Mouse (Mus musculus) liver, embryonic 12.5 days (tissue): ENCODE data around the gene Taok3. TPM values are rescaled to one million over a fixed set of nuclear protein-coding genes. Genes with fewer than 3 reads are reported as not detected.

Source experiments
- ATAC-seq: fragments of 200-750 bp; cut with Nextera tagmentation; 2 replicates; pipeline ENCODE4 v1.8.0; 2017; ENCODE audit warnings: moderate number of reproducible peaks, mild to moderate bottlenecking, moderate library complexity
- H3K27ac ChIP-seq: fragments of 300-500 bp; sonication (generic); 2 replicates; pipeline ENCODE4 v1.5.1; 2016; ENCODE audit warnings: mild to moderate bottlenecking
- H3K27me3 ChIP-seq: fragments of 300-500 bp; sonication (generic); replicated peaks from 2 replicates; pipeline ENCODE4 v1.6.1; 2016; ENCODE audit warnings: mild to moderate bottlenecking, moderate library complexity
- H3K36me3 ChIP-seq: fragments of 300-500 bp; sonication (generic); 2 replicates; pipeline ENCODE4 v1.6.1; 2016; ENCODE audit warnings: mild to moderate bottlenecking, moderate library complexity
- H3K4me1 ChIP-seq: fragments of 300-500 bp; sonication (generic); 2 replicates; pipeline ENCODE4 v1.6.1; 2016
- H3K4me2 ChIP-seq: fragments of 300-500 bp; sonication (generic); 2 replicates; pipeline ENCODE4 v1.6.1; 2016; ENCODE audit warnings: mild to moderate bottlenecking, moderate library complexity
- H3K4me3 ChIP-seq: fragments of 300-500 bp; sonication (generic); 2 replicates; pipeline ENCODE4 v1.5.1; 2016; ENCODE audit warnings: mild to moderate bottlenecking, moderate library complexity
- H3K9ac ChIP-seq: fragments of 300-500 bp; sonication (generic); 2 replicates; pipeline ENCODE4 v1.6.1; 2016; ENCODE audit warnings: mild to moderate bottlenecking, moderate library complexity
- H3K9me3 ChIP-seq: fragments of 300-500 bp; sonication (generic); replicated peaks from 2 replicates; pipeline ENCODE4 v1.6.1; 2016; ENCODE audit warnings: mild to moderate bottlenecking, moderate library complexity
- WGBS: fragments of 180-500 bp; shearing (Covaris S2); methylation state at CpG from one replicate; pipeline ENCODE4 v1.1.7; 2016; ENCODE audit not compliant: insufficient replicate concordance; 5-methylcytosine and 5-hydroxymethylcytosine counted together
- polyA plus RNA-seq: library from polyadenylated mRNA; unstranded; fragments of >200 nt; fragmentation: Nextera tagmentation; extraction: Ambion mirVana; gene quantifications from 2 replicates; pipeline ENCODE4 v1.2.1, GENCODE M21; 2016

Gene Taok3
- polyA plus RNA-seq, 1 experiment from 2014 or later = 67.9 TPM

- 83% methylated on average over 11 of the region's 11 CpGs for WGBS
- H3K4me1 ChIP-seq = peaks cover 43% of the 10 kb centered on the region
- H3K4me3 ChIP-seq = no peak overlapping the region
- H3K36me3 ChIP-seq = peaks cover 87% of the 10 kb centered on the region
- no peaks in the 10 kb centered on the region for H3K9me3 ChIP-seq
- H3K27ac ChIP-seq = no peak overlapping the region
- no peaks in the 10 kb centered on the region for H3K27me3 ChIP-seq
- no peak overlapping the region for H3K9ac ChIP-seq
- ATAC-seq = no peak
- H3K4me2 ChIP-seq = no peak overlapping the region
These were observed 47.0 kb downstream of the Taok3 start for GRCm38 (mm10) chr5:117166811-117167365.

- Histone ChIP-seq H3K9me3 (no peaks in the 10 kb centered on the region), H3K27me3 (no peaks in the 10 kb centered on the region), H3K9ac (no peak overlapping the region), H3K4me2 (no peak overlapping the region), H3K4me1 (peaks cover 34% of the 10 kb centered on the region), H3K4me3 (no peak overlapping the region), H3K36me3 (peaks cover 88% of the 10 kb centered on the region), H3K27ac (no peak overlapping the region)
- 88% methylated on average over 14 of the region's 14 CpGs for WGBS
- ATAC-seq = no peak
These were observed 48.6 kb downstream of the Taok3 start for GRCm38 (mm10) chr5:117168351-117169100.

GRCm38 (mm10) chr5:117174057-117174456 lies 54.1 kb downstream of the Taok3 start:
- Histone ChIP-seq H3K4me3 (no peak overlapping the region), H3K9me3 (0 out of 2 replicates have a peak, but pooled peaks cover 5% of the 10 kb centered on the region), H3K36me3 (peaks cover 91% of the 10 kb centered on the region), H3K4me1 (peaks cover 14% of the 10 kb centered on the region; the same call in 1 of the 2 replicates), H3K4me2 (no peak overlapping the region), H3K27me3 (no peaks in the 10 kb centered on the region), H3K27ac (no peak overlapping the region), H3K9ac (no peak overlapping the region)
- no peak for ATAC-seq
- 94% methylated on average over 7 of the region's 7 CpGs for WGBS

- H3K36me3 ChIP-seq = peaks cover 86% of the 10 kb centered on the region
- 86% methylated on average over 8 of the region's 8 CpGs for WGBS
- H3K4me1 ChIP-seq = 0 out of 2 replicates have a peak, but pooled peaks cover 2% of the 10 kb centered on the region
- no peak overlapping the region for H3K4me3 ChIP-seq
- H3K27ac ChIP-seq = no peak overlapping the region
- no peak overlapping the region for H3K4me2 ChIP-seq
- H3K9me3 ChIP-seq = 0 out of 2 replicates have a peak, but pooled peaks cover 5% of the 10 kb centered on the region
- no peak for ATAC-seq
- H3K27me3 ChIP-seq = no peaks in the 10 kb centered on the region
- no peak overlapping the region for H3K9ac ChIP-seq
These were observed 56.0 kb downstream of the Taok3 start for GRCm38 (mm10) chr5:117175896-117176295.

- no peak for ATAC-seq
- Histone ChIP-seq H3K27me3 (no peaks in the 10 kb centered on the region), H3K4me3 (no peak overlapping the region), H3K36me3 (peaks cover 87% of the 10 kb centered on the region), H3K9me3 (0 out of 2 replicates have a peak, but pooled peaks cover 5% of the 10 kb centered on the region), H3K4me2 (no peak overlapping the region), H3K27ac (no peak overlapping the region), H3K9ac (no peak overlapping the region), H3K4me1 (peaks cover 8% of the 10 kb centered on the region; the same call in 1 of the 2 replicates)
- 80% methylated on average over 6 of the region's 6 CpGs for WGBS
These were observed 58.1 kb downstream of the Taok3 start for GRCm38 (mm10) chr5:117178079-117178478.

- 0 out of 2 replicates have a peak, but pooled peaks cover 5% of the 10 kb centered on the region for H3K9me3 ChIP-seq
- no peak overlapping the region for H3K9ac ChIP-seq
- H3K27me3 ChIP-seq = no peaks in the 10 kb centered on the region
- peaks cover 87% of the 10 kb centered on the region for H3K36me3 ChIP-seq
- 82% methylated on average over 6 of the region's 6 CpGs for WGBS
- no peak overlapping the region for H3K4me3 ChIP-seq
- H3K4me2 ChIP-seq = no peak overlapping the region
- no peak for ATAC-seq
- H3K4me1 ChIP-seq = peaks cover 8% of the 10 kb centered on the region; the same call in 1 of the 2 replicates
- H3K27ac ChIP-seq = no peak overlapping the region
These were observed 58.6 kb downstream of the Taok3 start for GRCm38 (mm10) chr5:117178486-117178885.

GRCm38 (mm10) chr5:117181921-117182320 lies 62.0 kb downstream of the Taok3 start:
- 81% methylated on average over 5 of the region's 5 CpGs for WGBS
- Histone ChIP-seq H3K27ac (no peak overlapping the region), H3K4me3 (no peak overlapping the region), H3K27me3 (no peaks in the 10 kb centered on the region), H3K9me3 (peaks cover 19% of the 10 kb centered on the region), H3K4me2 (no peak overlapping the region), H3K9ac (no peak overlapping the region), H3K4me1 (peaks cover 8% of the 10 kb centered on the region; the same call in 1 of the 2 replicates), H3K36me3 (peaks cover 89% of the 10 kb centered on the region)
- ATAC-seq = no peak

- H3K4me3 ChIP-seq = no peak overlapping the region
- no peak overlapping the region for H3K4me2 ChIP-seq
- no peak overlapping the region for H3K27ac ChIP-seq
- H3K4me1 ChIP-seq = peaks cover 8% of the 10 kb centered on the region; the same call in 1 of the 2 replicates
- no peak for ATAC-seq
- peaks cover 87% of the 10 kb centered on the region for H3K36me3 ChIP-seq
- no peak overlapping the region for H3K9ac ChIP-seq
- H3K27me3 ChIP-seq = no peaks in the 10 kb centered on the region
- peaks cover 16% of the 10 kb centered on the region for H3K9me3 ChIP-seq
- 82% methylated on average over 3 of the region's 3 CpGs for WGBS
These were observed 62.5 kb downstream of the Taok3 start for GRCm38 (mm10) chr5:117182411-117182810.

- no peak for ATAC-seq
- peaks cover 90% of the 10 kb centered on the region for H3K36me3 ChIP-seq
These were observed 64.9 kb downstream of the Taok3 start for GRCm38 (mm10) chr5:117184832-117185231.

GRCm38 (mm10) chr5:117185673-117186072 lies 65.7 kb downstream of the Taok3 start:
- Histone ChIP-seq H3K4me1 (peaks cover 8% of the 10 kb centered on the region; the same call in 1 of the 2 replicates), H3K4me3 (no peak overlapping the region), H3K27me3 (no peaks in the 10 kb centered on the region), H3K9ac (no peak overlapping the region), H3K27ac (no peak overlapping the region), H3K4me2 (no peak overlapping the region), H3K36me3 (peaks cover 88% of the 10 kb centered on the region), H3K9me3 (peaks cover 16% of the 10 kb centered on the region)
- 93% methylated on average over 7 of the region's 7 CpGs for WGBS
- no peak for ATAC-seq

More at GRCm38 (mm10) chr5:117184832-117185231, 64.9 kb downstream of the Taok3 start:
- peaks cover 8% of the 10 kb centered on the region; the same call in 1 of the 2 replicates for H3K4me1 ChIP-seq
- 89% methylated on average over 6 of the region's 6 CpGs for WGBS
- peaks cover 16% of the 10 kb centered on the region for H3K9me3 ChIP-seq
- no peak overlapping the region for H3K4me2 ChIP-seq
- H3K9ac ChIP-seq = no peak overlapping the region
- H3K27ac ChIP-seq = no peak overlapping the region
- H3K4me3 ChIP-seq = no peak overlapping the region
- no peaks in the 10 kb centered on the region for H3K27me3 ChIP-seq

GRCm38 (mm10) chr5:117192061-117192460 lies 72.1 kb downstream of the Taok3 start:
- Histone ChIP-seq H3K27me3 (no peaks in the 10 kb centered on the region), H3K9me3 (no peaks in the 10 kb centered on the region), H3K27ac (no peak overlapping the region), H3K36me3 (peaks cover 88% of the 10 kb centered on the region), H3K4me2 (no peak overlapping the region), H3K4me3 (no peak overlapping the region), H3K4me1 (peaks cover 9% of the 10 kb centered on the region; the same call in 1 of the 2 replicates), H3K9ac (no peak overlapping the region)
- no peak for ATAC-seq
- WGBS = 83% methylated on average over 6 of the region's 6 CpGs

- no peak for ATAC-seq
- peaks cover 9% of the 10 kb centered on the region; the same call in 1 of the 2 replicates for H3K4me1 ChIP-seq
- 86% methylated on average over 7 of the region's 7 CpGs for WGBS
- no peak overlapping the region for H3K4me2 ChIP-seq
- no peak overlapping the region for H3K9ac ChIP-seq
- peaks cover 90% of the 10 kb centered on the region for H3K36me3 ChIP-seq
- H3K27ac ChIP-seq = no peak overlapping the region
- no peak overlapping the region for H3K4me3 ChIP-seq
- no peaks in the 10 kb centered on the region for H3K27me3 ChIP-seq
- 0 out of 2 replicates have a peak, but pooled peaks cover 6% of the 10 kb centered on the region for H3K9me3 ChIP-seq
These were observed 73.8 kb downstream of the Taok3 start for GRCm38 (mm10) chr5:117193748-117194147.
